Mouse (Mus musculus): ENCODE data around the gene Fam193b. TPM values are rescaled to one million over a fixed set of nuclear protein-coding genes. Genes with fewer than 3 reads are reported as not detected.

Gene Fam193b
- total RNA-seq, 2 experiments from 2014 or later = 67.0 to 84.3 TPM

DNA sequence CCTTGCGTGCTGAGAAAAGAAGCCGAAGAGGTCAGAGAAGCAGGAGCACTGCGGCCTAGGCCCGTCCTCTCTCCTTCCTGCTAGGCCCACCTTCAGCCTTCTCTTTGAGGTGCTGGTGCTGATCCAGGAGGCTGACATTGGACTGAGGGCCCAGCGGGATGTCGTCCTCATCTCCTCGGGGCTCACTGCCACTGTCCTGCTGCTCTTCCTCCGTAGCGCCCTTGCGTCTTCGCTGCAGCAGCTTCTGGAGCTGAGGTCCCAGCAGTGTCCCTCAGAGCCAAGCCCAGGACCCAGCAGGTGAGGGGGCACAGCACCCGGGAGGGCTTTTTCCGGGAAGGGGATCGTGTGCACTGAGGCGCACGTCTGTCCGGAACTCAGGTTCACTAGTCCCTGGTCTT, 35.1 kb downstream of the Fam193b start:
- DNase-seq (ENCODE audit: low spot score in 2 of 2) = no peak
- intact Hi-C loops (cut with DNase I) = loop anchor here (5.0 kb wide), 1 partner anchor 128 kb away; no protein-coding TSS in a partner anchor

DNA sequence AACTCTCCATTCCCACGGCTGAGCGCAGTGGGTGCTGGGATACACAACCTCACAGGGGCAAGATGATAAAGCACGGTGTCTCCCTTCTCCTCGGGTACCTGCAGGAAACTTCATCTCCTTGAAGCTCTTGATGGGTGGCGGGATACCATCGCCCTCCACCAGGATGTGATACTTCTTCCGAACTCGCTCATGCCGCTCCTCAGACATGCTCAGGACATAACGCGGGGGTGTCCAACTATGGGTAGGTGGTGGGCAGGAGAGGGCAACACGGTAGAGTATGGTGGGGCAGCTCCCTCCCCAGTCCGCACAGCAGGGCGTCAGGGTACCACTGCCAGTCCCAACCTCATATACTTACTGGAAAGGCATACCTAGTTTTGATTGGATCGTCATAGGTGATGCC, 35.7 kb downstream of the Fam193b start:
- DNase-seq (ENCODE audit: low spot score in 2 of 2) = no peak
- intact Hi-C loops (cut with DNase I) = loop anchor here (5.0 kb wide), 1 partner anchor 128 kb away; no protein-coding TSS in a partner anchor

DNA sequence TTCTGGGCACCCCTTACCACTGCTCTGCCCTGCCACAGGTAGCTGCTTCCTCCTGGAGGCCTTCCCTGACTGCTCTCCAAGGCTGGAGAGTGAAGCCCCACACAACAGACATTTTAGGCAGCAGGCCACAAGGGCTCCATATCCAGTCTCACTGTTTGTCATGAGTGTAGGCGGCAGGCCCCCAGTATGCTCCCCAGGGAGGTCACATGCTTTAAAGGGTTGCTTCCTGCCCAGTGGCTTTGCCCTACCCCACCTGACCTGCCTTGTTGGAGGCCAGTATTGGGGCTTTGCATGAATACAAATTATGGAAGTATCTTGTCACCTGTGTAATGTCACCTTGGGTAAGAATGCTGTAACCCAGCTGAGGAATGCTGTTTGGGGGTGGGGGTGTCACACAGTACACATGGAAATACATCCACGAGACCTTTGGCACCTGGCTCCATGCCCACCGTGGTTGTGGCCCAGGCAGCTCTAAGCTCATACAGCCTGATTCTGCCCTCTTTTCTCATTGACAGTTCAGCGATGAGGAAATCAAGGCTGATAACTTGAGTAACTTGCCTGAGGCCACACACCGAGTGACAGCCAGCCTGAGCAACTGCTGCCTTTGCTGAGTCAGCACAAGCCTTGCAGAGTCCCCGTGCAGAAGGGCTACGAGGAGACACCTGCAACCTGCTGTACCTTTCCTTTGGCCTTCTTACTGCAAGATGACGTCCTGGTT, 41.6 kb downstream of the Fam193b start, which contains the start of gene Dok3:
Gene Dok3 (minus strand): TSS at position 99 of the 718 bp plus-strand sequence.
- intact Hi-C loops (cut with DNase I) = no loop called here

DNA sequence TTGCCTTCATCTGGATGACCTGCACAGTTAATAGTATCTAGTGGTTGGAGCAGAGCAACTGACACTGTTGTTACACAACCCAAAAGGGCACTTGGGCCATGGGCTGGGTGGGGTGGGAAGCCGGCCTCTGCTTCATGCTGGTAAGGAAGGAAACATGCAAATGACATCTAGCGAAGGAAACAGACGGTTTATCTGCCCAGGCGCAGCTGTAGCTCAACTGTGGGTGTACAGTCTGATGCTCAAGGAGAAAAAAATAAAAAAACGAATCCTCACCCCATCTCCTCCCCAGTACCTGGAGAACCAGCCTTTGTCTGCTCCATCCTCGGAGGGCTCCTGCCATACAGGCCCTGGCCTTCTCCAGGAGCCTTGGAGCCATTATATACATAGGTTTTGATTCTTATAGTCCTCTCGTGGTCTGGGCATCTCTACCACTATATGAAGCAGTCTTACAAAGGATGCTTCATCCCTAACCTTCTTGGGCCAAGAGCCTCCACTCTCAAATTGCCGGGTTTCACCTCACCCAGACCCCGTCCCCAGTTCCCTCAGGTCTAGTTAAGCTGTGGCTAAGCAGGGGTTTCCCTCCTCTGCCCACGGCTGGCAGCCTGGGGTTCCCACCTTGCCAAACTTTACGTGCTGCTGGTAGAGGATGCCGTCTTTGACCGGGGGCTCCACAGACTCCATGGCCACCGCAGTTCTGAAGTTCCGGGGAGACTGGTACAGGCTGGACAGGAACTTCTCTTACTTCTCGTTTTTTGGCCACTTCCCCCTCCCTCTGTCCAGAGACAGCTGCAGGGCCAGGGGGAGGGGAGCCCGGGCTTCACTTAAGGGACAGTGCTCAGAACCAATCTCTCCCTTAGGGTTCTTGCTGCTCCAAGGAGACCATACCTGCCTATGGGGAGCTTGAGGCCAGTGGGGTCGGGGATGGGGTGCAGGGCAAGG, 42.8 kb downstream of the Fam193b start:
- intact Hi-C loops (cut with DNase I) = no loop called here
- DNase-seq (ENCODE audit: low spot score in 2 of 2) = peak in 1 of 2 experiments; percentile 69

More for the DNA sequence above, 41.6 kb downstream of the Fam193b start, which contains the start of gene Dok3:
- no peak for DNase-seq (ENCODE audit: low spot score in 2 of 2)

DNA sequence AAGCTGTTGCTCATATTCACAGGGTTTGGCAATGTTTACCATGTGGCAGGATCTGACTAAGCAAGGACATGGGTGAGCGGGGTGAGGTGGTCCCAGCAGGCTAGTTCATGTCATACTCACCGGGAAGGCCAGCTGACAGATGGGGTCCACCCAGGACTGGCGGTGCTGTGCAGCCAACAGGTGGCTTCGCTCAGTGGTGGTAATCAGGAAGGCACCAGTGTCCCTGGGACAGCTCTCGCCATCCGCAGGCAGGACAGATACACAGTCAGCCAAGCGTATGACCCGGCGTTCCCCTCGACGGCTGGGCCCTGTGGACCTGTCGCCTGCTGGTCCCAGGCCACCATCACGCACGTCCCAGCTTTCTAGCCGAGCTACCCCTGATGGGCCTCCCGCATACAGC, 43.7 kb downstream of the Fam193b start:
- no peak for DNase-seq (ENCODE audit: low spot score in 2 of 2)
- intact Hi-C loops (cut with DNase I) = no loop called here

DNA sequence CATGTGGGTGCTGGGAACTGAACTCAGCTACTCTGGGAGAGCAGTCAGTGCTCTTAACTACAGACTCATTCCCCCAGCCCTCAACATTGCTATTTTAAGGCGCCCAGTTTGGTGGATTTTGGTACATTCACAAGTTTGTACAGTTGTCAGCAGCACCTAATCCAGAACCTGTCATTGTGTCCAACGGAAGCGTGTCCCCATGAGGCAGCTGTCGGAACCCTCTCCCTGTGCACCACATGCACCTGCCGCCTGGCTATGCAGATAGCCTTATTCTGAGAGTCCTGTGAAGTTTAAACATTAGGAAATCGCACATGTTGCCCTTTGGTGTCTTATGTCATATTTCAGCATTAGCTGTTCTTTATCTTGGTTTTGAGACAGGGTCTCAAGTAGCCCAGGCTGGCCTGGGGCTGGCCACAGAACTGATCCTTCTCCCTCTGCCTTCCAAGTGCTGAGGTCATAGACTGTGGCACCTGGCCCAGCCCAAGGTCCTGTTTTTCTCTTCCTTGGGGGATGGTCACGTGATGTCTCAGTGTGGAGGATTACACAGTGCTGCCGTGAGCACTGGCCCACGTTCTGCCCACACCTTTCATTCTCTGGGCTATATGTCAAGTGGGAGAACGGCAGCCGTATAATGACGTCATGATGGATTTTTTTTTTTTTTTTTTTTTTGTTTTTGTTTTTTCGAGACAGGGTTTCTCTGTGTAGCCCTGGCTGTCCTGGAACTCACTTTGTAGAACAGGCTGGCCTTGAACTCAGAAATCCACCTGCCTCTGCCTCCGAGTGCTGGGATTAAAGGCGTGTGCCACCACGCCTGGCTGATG, 45.0 kb downstream of the Fam193b start:
- intact Hi-C loops (cut with DNase I) = no loop called here
- no peak for DNase-seq (ENCODE audit: low spot score in 2 of 2)

DNA sequence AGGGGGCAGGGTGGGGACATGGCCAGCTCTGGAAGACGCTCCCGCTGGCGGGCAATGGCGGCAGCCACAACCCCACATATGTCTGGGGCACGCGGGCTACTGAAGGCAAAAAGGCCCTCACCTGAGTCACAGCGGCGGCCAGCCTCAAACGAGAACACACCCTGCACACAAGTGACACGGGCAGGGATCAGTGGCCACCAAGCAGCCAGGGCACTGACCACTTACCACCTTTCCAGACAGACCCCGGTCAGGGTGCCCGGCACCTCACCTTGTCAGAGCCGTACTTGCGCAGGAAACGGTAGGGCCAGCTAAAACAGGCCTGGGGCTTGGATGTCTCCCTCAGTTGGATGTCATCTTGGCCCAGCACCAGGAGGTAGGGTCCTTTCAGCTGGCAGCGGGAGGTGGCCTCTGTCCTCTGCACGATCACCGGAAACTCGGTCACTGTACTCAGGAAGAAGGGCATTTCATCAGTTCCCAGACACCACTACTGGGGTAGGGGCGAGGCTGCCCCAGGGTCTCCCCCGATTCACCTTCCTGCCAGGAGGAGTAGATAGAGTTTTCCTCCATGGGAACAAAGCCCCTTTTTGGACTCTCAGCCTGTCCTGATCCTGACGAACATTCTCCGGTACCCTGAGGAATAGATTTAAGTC, 46.8 kb downstream of the Fam193b start:
- intact Hi-C loops (cut with DNase I) = no loop called here
- no peak for DNase-seq (ENCODE audit: low spot score in 2 of 2)

DNA sequence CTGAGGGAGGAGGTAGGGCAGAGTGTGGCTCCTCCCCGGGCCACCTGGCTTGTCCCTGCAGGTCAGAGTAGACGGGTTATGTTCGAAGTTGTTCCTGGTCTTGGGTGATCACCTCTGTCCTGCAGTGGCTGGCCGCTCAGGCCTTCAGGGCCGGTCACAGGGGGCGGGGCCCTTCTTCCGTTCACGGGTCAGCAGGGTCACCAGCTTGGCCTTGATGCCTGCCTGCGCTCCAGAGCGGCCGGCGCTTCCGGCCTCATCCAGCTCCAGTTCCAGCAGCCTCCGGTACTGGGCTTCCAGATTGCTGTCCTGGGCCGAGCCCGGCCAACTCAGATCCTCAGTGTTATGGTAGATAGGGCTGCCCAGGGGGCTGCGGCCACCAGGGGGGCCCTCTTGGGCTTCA, 47.6 kb downstream of the Fam193b start:
- no peak for DNase-seq (ENCODE audit: low spot score in 2 of 2)
- intact Hi-C loops (cut with DNase I) = no loop called here

DNA sequence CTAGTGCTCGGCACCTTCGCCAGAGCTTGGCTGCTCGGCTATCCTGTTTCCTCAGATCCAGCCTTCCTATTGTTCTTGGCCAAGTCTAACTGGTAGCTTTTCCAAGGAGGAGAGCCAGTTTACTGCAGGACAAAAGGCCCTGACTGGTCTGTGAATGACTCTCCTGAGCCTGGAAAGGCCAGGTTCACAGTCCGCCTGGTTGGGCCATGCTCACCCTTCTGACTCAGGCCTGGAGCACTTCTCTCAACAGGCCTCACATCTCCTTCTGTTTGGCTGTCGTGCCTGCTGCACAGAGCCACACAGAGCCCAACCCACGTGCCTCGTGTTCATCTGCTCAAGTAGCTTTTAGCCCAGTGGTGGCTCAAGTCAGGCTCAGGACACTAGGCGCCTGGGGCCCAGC, 48.2 kb downstream of the Fam193b start:
- intact Hi-C loops (cut with DNase I) = no loop called here
- no peak for DNase-seq (ENCODE audit: low spot score in 2 of 2)

DNA sequence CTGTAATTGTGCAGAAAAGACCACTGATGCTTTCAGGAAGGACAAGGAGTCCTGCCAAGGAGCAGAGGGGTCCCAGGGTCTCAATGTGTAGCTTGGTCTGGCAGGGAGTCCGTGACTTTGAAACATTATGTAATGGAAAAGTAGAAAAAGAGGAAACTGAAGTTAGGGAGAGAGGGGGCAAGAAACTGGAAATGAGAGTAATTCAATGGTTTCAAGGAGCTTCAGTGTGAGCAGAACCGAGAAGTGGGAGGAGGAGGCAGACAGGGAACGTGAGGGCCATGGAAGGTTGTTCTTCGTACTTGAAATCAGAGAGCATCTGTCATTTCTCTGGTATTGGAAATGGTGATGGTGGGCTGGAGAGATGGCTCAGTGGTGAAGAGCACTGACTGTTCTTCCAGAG, 51.3 kb downstream of the Fam193b start:
- intact Hi-C loops (cut with DNase I) = loop anchor here (5.0 kb wide), 1 partner anchor 192 kb away; the partner anchor contains the start of gene Mxd3
- no peak for DNase-seq (ENCODE audit: low spot score in 2 of 2)

DNA sequence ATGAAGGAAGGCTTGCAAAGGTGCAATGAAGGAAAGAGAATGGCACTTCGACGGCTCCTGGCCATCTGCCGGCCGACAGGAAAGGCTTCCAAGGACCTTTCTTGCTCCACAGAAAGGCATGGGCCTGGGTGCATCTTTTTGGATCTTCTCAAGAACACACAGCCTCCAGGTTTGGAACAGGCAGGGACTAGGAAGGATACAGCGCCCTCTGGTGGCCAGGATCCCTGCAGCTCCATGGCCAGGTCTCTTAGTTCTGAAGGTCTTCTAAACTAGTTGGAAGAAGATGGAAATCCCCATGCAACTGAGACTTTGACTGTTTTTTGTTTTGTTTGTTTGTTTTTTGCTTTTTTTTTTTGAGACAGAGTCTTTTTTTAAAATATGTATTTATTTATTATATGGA, 54.0 kb downstream of the Fam193b start:
- intact Hi-C loops (cut with DNase I) = loop anchor here (5.0 kb wide), 1 partner anchor 190 kb away; the partner anchor contains the start of gene Mxd3
- peak; percentile 91 to 95 for DNase-seq (ENCODE audit: low spot score in 2 of 2)

DNA sequence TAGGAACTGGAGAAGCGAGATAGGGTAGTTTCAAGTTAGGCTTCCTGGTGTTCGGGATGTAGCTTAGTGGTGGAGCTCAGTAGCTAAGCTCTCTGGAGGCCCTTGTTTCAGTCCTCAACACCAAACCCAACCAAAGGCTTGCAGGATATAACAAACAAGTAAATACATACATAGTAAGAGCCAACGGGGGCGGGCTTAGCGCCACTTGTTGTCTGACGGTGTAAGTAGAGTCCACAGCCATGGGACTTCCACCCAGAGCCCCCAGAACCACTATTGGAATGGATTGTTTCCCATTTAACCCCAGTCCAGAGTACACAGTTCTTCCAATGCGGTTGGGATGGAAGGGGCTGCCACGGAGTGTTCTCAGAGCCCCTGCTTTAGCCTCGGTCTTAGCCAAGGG, 57.1 kb downstream of the Fam193b start:
- intact Hi-C loops (cut with DNase I) = loop anchor here (2.0 kb wide), 1 partner anchor 35 kb away; no protein-coding TSS in a partner anchor
- no peak for DNase-seq (ENCODE audit: low spot score in 2 of 2)

DNA sequence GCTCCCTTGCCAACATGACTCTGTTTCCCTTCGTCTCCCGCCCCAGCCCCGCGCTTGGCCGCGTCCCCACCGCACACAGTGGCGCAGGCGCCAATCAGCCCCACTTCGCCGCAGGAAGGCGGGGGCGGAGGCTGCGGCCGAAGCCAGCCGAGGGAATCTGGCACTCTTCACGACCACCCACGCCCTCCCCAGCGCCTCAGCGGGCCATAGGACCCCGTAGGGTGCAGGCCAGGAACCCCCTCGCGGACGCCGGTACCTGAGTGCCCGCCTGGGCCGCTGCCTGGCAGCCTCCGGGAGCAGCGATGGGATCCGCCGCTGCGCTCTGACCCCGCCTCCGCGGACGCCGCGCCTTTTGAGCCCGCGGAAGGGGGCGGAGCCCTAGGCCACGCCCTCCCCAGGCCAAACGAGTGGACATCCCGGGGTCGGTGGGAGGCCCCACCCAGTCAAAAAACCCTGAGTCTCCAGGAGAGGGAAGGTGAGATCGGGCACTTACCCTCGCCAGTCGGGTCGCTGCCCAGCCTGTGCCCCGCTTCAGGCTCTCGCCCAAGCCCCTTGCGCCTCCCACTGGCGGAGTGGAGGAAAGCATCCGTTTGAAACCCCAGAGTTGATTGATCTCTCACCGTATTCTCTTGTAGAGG, 57.7 kb downstream of the Fam193b start, which contains the start of gene Pdlim7:
Gene Pdlim7 (minus strand): TSS at position 566 of the 638 bp plus-strand sequence.
- intact Hi-C loops (cut with DNase I) = loop anchor here (2.0 kb wide), 1 partner anchor 34 kb away; no protein-coding TSS in a partner anchor
- peak; percentile 86 to 89 for DNase-seq (ENCODE audit: low spot score in 2 of 2)

DNA sequence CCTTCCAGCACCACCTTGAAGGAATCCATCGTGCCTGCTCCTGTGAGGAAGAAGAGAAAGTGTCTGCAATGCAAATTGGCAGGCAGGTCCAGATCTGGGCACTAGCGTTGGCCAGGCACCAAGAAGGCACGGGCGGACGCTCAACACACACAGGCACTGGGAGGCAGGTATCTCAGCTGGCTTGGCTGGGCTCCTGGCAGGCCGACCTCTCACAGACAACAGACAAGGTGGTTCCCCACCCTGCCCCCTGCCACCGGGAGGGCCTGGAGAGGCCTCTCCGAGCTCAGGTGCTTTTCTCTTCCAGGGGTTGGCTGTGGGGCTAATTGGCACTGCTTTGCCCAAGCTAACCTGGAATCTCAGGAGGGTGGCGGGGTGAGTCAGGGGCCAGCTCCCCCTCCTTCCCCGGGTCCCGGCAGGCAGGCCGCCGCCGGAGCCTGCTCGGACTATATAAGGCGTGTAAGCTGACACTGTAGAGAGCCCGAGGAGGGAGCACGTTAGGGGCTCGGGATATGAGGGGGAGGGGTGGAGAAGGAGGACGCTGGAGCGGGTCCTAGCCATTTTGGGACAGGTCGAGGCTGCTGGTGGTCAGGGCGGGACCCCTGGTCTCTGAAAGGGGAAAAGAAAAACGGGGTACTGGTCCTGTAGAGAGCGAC, 58.4 kb downstream of the Fam193b start:
- intact Hi-C loops (cut with DNase I) = loop anchor here (2.0 kb wide), 1 partner anchor 34 kb away; no protein-coding TSS in a partner anchor

DNA sequence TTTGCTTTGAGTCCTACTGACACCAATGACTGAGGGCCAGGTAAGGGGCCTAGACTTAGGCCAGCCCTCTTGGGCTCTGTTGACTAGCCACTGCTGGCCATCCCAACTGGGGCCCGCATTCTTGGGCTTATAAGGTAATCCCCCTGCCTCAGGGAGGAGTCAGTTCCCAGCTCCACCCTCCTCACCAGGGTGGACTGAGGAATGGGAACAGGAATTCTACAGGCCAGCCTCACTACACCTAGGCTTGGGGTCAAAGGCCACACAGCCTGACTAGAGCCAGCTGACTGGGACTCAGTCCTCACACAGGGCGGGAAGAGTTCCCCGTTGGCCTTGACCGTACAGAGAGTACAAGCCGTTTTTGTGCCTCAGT, 59.4 kb downstream of the Fam193b start:
- intact Hi-C loops (cut with DNase I) = no loop called here
- no peak for DNase-seq (ENCODE audit: low spot score in 2 of 2)

More for the DNA sequence above, 58.4 kb downstream of the Fam193b start:
- DNase-seq (ENCODE audit: low spot score in 2 of 2) = no peak

DNA sequence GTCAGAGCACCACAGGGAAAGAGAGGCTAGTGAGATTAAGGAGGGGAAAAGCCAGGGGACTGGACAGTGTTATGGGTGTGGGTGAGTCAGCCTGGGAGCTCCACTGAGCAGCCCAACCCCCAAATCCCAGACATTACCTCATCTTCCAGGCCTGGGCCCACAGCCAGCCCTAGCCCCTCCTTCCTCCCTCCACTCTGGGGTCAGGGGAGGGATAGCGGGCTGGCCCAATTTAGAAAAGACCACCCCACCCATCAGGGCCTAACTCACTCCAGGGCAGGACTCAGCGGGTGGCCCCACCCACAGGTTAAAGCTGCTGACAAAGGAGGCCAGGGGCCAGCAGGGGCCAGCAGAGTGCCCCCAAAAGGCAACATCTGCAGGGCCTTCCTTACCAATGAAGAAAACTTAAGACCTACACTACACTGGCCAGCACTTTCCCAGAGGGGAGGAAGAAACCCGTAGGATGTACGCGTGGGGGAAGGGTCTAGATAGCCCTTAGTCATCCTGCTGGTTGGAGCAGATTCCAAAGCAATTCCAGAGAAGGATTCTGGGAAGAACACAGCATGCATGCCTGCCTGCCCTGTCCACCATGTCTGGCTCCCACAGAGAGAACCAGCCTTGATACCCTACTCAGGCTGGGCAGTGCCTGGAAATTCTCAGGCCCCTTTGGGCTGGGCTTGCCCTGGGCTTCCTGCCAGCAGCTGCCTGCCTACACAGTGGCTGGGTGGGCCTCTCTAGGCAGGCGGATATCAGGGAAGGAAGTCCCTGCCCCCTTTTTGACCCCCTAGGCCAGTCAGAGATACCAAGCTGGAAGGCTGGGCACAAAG, 60.0 kb downstream of the Fam193b start:
- DNase-seq (ENCODE audit: low spot score in 2 of 2) = no peak
- intact Hi-C loops (cut with DNase I) = no loop called here

DNA sequence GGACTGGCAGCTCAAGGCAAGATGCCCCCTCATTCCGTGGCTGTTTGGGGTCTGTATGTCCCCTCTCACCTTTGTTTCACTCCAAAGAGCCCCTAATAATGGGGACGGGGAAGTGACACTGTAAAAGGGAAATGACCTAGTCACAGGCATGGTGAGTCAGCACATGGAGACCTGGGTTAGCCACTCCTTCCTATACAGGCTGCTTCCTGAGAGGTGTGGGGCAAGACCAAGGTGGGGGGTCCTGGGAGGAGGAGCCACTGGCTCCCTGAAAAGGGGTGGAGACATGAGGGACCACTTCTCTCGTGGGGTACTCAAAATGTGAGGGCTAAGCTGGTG, 60.6 kb downstream of the Fam193b start:
- intact Hi-C loops (cut with DNase I) = no loop called here
- no peak for DNase-seq (ENCODE audit: low spot score in 2 of 2)

Measured in left cerebral cortex, postnatal 25 days (tissue).